Mouse (Mus musculus) myocyte (in vitro differentiated cells): Measurements from ENCODE around the gene Vsig10.

ENCODE experiments used
- CEBPB ChIP-seq: IDR thresholded peaks from 2 replicates; pipeline ENCODE4 v1.6.1; 2011; ENCODE audit warnings: mild to moderate bottlenecking, moderate library complexity; ENCODE audit not compliant: poor library complexity, insufficient read depth, severe bottlenecking
- E2F4 ChIP-seq: IDR thresholded peaks from one replicate; pipeline ENCODE4 v1.6.1; 2011; ENCODE audit warnings: mild to moderate bottlenecking, control low read depth, moderate library complexity; ENCODE audit not compliant: insufficient read depth
- MAX ChIP-seq: IDR thresholded peaks from one replicate; pipeline ENCODE4 v1.6.1; 2011; ENCODE audit warnings: low read depth, mild to moderate bottlenecking, control low read depth
- MYOD1 ChIP-seq, 3 experiments: IDR thresholded peaks; one replicate each; pipeline ENCODE4 v1.6.1; 2011; ENCODE audit warnings: control low read depth in 2 of 3, low read depth in 2 of 3, mild to moderate bottlenecking in 2 of 3, moderate library complexity in 1 of 3; ENCODE audit not compliant: insufficient read length in 2 of 3, control insufficient read depth in 1 of 3
- MYOG ChIP-seq, 3 experiments: IDR thresholded peaks; one replicate each; pipeline ENCODE4 v1.6.1; 2011; ENCODE audit warnings: control low read depth in 2 of 3, low read depth in 2 of 3, mild to moderate bottlenecking in 2 of 3; ENCODE audit not compliant: insufficient read length in 2 of 3, control insufficient read depth in 1 of 3, insufficient read depth in 1 of 3
- POLR2A ChIP-seq: IDR thresholded peaks from one replicate; pipeline ENCODE4 v1.6.1; 2011; ENCODE audit warnings: low read depth, mild to moderate bottlenecking, control low read depth, moderate library complexity; ENCODE audit not compliant: insufficient read length
- POLR2AphosphoS2 ChIP-seq: IDR thresholded peaks from one replicate; pipeline ENCODE4 v1.6.1; 2011; ENCODE audit warnings: low read depth, control low read depth; ENCODE audit not compliant: insufficient read length
- REST ChIP-seq: IDR thresholded peaks from one replicate; pipeline ENCODE4 v1.6.1; 2011; ENCODE audit warnings: mild to moderate bottlenecking, control low read depth, moderate library complexity; ENCODE audit not compliant: insufficient read depth, insufficient read length
- SRF ChIP-seq: IDR thresholded peaks from one replicate; pipeline ENCODE4 v1.6.1; 2011; ENCODE audit warnings: low read depth; ENCODE audit not compliant: control insufficient read depth, insufficient read length
- TCF12 ChIP-seq: IDR thresholded peaks from one replicate; pipeline ENCODE4 v1.6.1; 2011; ENCODE audit warnings: mild to moderate bottlenecking, control low read depth; ENCODE audit not compliant: poor library complexity, insufficient read depth, severe bottlenecking
- USF1 ChIP-seq: IDR thresholded peaks from one replicate; pipeline ENCODE4 v1.6.1; 2011; ENCODE audit warnings: low read depth, mild to moderate bottlenecking, control low read depth, moderate library complexity

GRCm38 (mm10) chr5:117346281-117346680 is 27.4 kb downstream of the Vsig10 start:
- no peak for TF ChIP-seq POLR2AphosphoS2
- TF ChIP-seq MYOG (IDR thresholded peaks at IDR 0.05; ENCODE audit: control insufficient read depth in 1 of 3, insufficient read depth in 1 of 3, insufficient read length in 2 of 3, low read depth in 2 of 3) = no peak
- TF ChIP-seq E2F4 = no peak
- no peak for TF ChIP-seq MYOD1 (IDR thresholded peaks at IDR 0.05; ENCODE audit: control insufficient read depth in 1 of 3, insufficient read length in 2 of 3, low read depth in 2 of 3)
- TF ChIP-seq TCF12 = no peak
- no peak for TF ChIP-seq USF1
- no peak for TF ChIP-seq CEBPB
- TF ChIP-seq MAX = no peak
- TF ChIP-seq POLR2A = no peak
- no peak for TF ChIP-seq SRF
- TF ChIP-seq REST = no peak
